Mouse (Mus musculus) limb, embryonic 14.5 days (tissue): ENCODE measurements around the gene Olfr943. TPM values are rescaled to one million over a fixed set of nuclear protein-coding genes. Genes with fewer than 3 reads are reported as not detected.

Experiments
- ATAC-seq: fragments of 200-750 bp; cut with Nextera tagmentation; 2 replicates; pipeline ENCODE4 v1.8.0; 2017; ENCODE audit warnings: low read depth, moderate number of reproducible peaks, moderate TSS enrichment; ENCODE audit not compliant: low FRiP score
- DNase-seq: peaks from one replicate; pipeline ENCODE4 v3.0.0-alpha.2; 2015; ENCODE audit warnings: low spot score
- H3K27ac ChIP-seq: fragments of 300-500 bp; sonication (generic); replicated peaks from 2 replicates; pipeline ENCODE4 v1.5.1; 2014; ENCODE audit warnings: low read depth, mild to moderate bottlenecking, low read length, moderate library complexity, mixed read lengths
- H3K27me3 ChIP-seq: fragments of 300-500 bp; sonication (generic); 2 replicates; pipeline ENCODE4 v1.6.1; 2014; ENCODE audit warnings: low read length, mixed read lengths; ENCODE audit not compliant: control insufficient read depth, insufficient read depth
- H3K36me3 ChIP-seq: fragments of 300-500 bp; sonication (generic); 2 replicates; pipeline ENCODE4 v1.6.1; 2014; ENCODE audit warnings: mild to moderate bottlenecking, low read length, moderate library complexity, mixed read lengths; ENCODE audit not compliant: control insufficient read depth, insufficient read depth
- H3K4me1 ChIP-seq: fragments of 300-500 bp; sonication (generic); 2 replicates; pipeline ENCODE4 v1.6.1; 2014; ENCODE audit warnings: antibody characterized with exemption, low read length, mixed read lengths; ENCODE audit not compliant: control insufficient read depth, insufficient read depth
- H3K4me2 ChIP-seq: fragments of 300-500 bp; sonication (generic); replicated peaks from 2 replicates; pipeline ENCODE4 v1.6.1; 2014; ENCODE audit warnings: low read depth, mild to moderate bottlenecking, low read length, moderate library complexity; ENCODE audit not compliant: severe bottlenecking
- H3K4me3 ChIP-seq: fragments of 300-500 bp; sonication (generic); replicated peaks from 2 replicates; pipeline ENCODE4 v1.5.1; 2014; ENCODE audit warnings: low read length
- H3K9ac ChIP-seq: fragments of 300-500 bp; sonication (generic); 2 replicates; pipeline ENCODE4 v1.6.1; 2014; ENCODE audit warnings: mild to moderate bottlenecking, low read depth, low read length, moderate library complexity; ENCODE audit not compliant: severe bottlenecking
- H3K9me3 ChIP-seq: fragments of 300-500 bp; sonication (generic); 2 replicates; pipeline ENCODE4 v1.6.1; 2016; ENCODE audit warnings: low read length; ENCODE audit not compliant: control insufficient read depth
- POLR2A ChIP-seq: fragments of 200-500 bp; IDR thresholded peaks from 2 replicates; pipeline ENCODE4 v1.8.0; 2012; ENCODE audit warnings: inconsistent platforms, mild to moderate bottlenecking, moderate library complexity, borderline replicate concordance; ENCODE audit not compliant: insufficient read depth, insufficient read length; ENCODE audit errors: extremely low read depth
- WGBS: fragments of 180-500 bp; shearing (Covaris S2); extraction: QIAGEN DNeasy Blood & Tissue Kit; methylation state at CpG from one replicate; pipeline ENCODE4 v1.1.7; 2014; 5-methylcytosine and 5-hydroxymethylcytosine counted together
- polyA plus RNA-seq, 2 experiments: library from polyadenylated mRNA; depleted of rRNA in 1 of 2; stranded (reverse) in 1 of 2; unstranded in 1 of 2; fragments of >200 nt; fragmentation: Nextera tagmentation in 1 of 2; extraction: Ambion mirVana in 1 of 2; gene quantifications; 2 replicates each; pipeline versions ENCODE4 v1.2.1 to v1.2.3; 2012 to 2014

Olfr943 gene
- not detected in 2 replicates for polyA plus RNA-seq (2012; rRNA removed)
- not detected in 2 replicates for polyA plus RNA-seq (2014; fragmentation: Nextera tagmentation; extraction: Ambion mirVana)

GRCm38 (mm10) chr9:39166004-39166403 lies at the start of gene Olfr943:
Olfr943 (plus strand) TSS chr9:39166304.
- Histone ChIP-seq H3K9ac (no peak within 1 kb of the TSS), H3K4me1 (no peaks in the 10 kb centered on the region), H3K36me3 (no peaks in the 10 kb centered on the region), H3K27me3 (no peaks in the 10 kb centered on the region), H3K4me2 (no peak within 1 kb of the TSS), H3K4me3 (no peak within 1 kb of the TSS), H3K27ac (no peak within 1 kb of the TSS), H3K9me3 (no peaks in the 10 kb centered on the region)
- no peak for TF ChIP-seq POLR2A
- ATAC-seq (no peak), DNase-seq (no peak)
- WGBS, result 92% methylated on average over 5 of the region's 5 CpGs

DNA sequence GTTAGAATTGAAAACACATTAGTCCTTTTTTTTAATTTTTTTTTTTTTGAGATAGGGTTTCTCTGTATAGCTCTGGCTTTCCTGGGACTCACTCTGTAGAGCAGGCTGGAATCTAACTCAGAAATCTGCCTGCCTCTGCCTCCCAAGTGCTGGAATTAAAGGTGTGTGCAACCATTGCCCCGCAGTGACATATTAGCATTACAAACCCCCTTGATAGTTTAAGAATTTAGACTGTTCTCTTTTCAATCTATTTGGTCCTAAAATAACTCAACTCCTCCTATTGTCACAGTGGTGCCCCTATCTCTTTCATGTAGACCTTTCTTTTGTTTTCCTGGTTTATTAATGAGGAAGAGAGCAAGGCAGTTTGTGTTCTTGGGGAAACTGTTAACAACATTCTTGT lies 38.8 kb upstream of the Olfr943 start:
- ATAC-seq (no peak), DNase-seq (no peak)
- H3K27me3 ChIP-seq, result no peaks in the 10 kb centered on the region
- H3K9ac ChIP-seq, result no peak overlapping the region
- 91% methylated on average over 1 of the region's 1 CpGs for WGBS
- no peak overlapping the region for H3K27ac ChIP-seq
- no peaks in the 10 kb centered on the region for H3K36me3 ChIP-seq
- no peak for TF ChIP-seq POLR2A
- no peak overlapping the region for H3K4me3 ChIP-seq
- no peaks in the 10 kb centered on the region for H3K9me3 ChIP-seq
- no peak overlapping the region for H3K4me2 ChIP-seq
- no peaks in the 10 kb centered on the region for H3K4me1 ChIP-seq

GRCm38 (mm10) chr9:39127831-39128230 lies 38.3 kb upstream of the Olfr943 start, which contains the start of gene Olfr27:
Olfr27 (plus strand) TSS chr9:39128131.
- no peak within 1 kb of the TSS for H3K27ac ChIP-seq
- H3K9me3 ChIP-seq, result no peaks in the 10 kb centered on the region
- H3K4me3 ChIP-seq, result no peak within 1 kb of the TSS
- no peak for DNase-seq
- no peak for TF ChIP-seq POLR2A
- no peaks in the 10 kb centered on the region for H3K4me1 ChIP-seq
- H3K27me3 ChIP-seq, result no peaks in the 10 kb centered on the region
- no peak within 1 kb of the TSS for H3K4me2 ChIP-seq
- H3K36me3 ChIP-seq, result no peaks in the 10 kb centered on the region
- no peak within 1 kb of the TSS for H3K9ac ChIP-seq
- no peak for ATAC-seq

- H3K4me3 ChIP-seq, result no peak overlapping the region
- H3K4me1 ChIP-seq, result no peaks in the 10 kb centered on the region
- ATAC-seq (no peak), DNase-seq (no peak)
- no peak for TF ChIP-seq POLR2A
- no peaks in the 10 kb centered on the region for H3K9me3 ChIP-seq
- H3K27me3 ChIP-seq, result no peaks in the 10 kb centered on the region
- H3K27ac ChIP-seq, result no peak overlapping the region
- H3K36me3 ChIP-seq, result no peaks in the 10 kb centered on the region
- H3K9ac ChIP-seq, result no peak overlapping the region
- 56% methylated on average over 1 of the region's 1 CpGs for WGBS
- H3K4me2 ChIP-seq, result no peak overlapping the region
Measured at GRCm38 (mm10) chr9:39152401-39152800, 13.7 kb upstream of the Olfr943 start.

DNA sequence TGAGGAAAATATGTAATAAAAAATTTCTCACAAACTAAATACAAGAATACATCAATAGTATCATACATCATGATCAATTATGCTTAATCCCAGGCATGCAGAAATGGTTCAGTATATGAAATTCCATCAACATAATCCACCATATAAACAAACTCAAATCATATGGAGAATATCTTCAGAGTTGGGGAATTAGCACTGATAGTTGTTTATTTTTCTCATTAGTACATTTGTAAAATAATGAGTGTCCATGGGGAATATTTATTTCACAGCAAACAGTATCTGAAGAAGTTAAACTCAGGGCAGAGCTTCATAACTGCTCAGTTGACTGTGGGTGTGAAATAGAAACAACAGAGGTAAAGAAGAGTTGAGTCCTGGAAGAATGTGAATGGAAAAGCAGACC lies 35.5 kb downstream of the Olfr943 start, which contains the start of gene Olfr944:
Gene Olfr944, plus strand, starts transcription at position 301 of the 400 bp plus-strand sequence.
- H3K4me2 ChIP-seq, result no peak within 1 kb of the TSS
- DNase-seq (no peak), ATAC-seq (no peak)
- no peak within 1 kb of the TSS for H3K4me3 ChIP-seq
- H3K9ac ChIP-seq, result no peak within 1 kb of the TSS
- TF ChIP-seq POLR2A, result no peak
- no peaks in the 10 kb centered on the region for H3K27me3 ChIP-seq
- H3K36me3 ChIP-seq, result no peaks in the 10 kb centered on the region
- no peaks in the 10 kb centered on the region for H3K9me3 ChIP-seq
- H3K27ac ChIP-seq, result no peak within 1 kb of the TSS
- no peaks in the 10 kb centered on the region for H3K4me1 ChIP-seq

Other genes starting within 250 kb of the Olfr943 start
- gene Olfr930, start 236.5 kb upstream of the Olfr943 start, polyA plus RNA-seq (2012; rRNA removed), result not detected in 2 replicates
- not detected in 2 replicates for gene Olfr930, start 236.5 kb upstream of the Olfr943 start, polyA plus RNA-seq (2014; fragmentation: Nextera tagmentation; extraction: Ambion mirVana)
- not detected in 2 replicates for gene Olfr933, start 194.0 kb upstream of the Olfr943 start, polyA plus RNA-seq (2012; rRNA removed)
- not detected in 2 replicates for gene Olfr933, start 194.0 kb upstream of the Olfr943 start, polyA plus RNA-seq (2014; fragmentation: Nextera tagmentation; extraction: Ambion mirVana)
- not detected in 2 replicates for gene Olfr934, start 178.0 kb upstream of the Olfr943 start, polyA plus RNA-seq (2012; rRNA removed)
- gene Olfr934, start 178.0 kb upstream of the Olfr943 start, polyA plus RNA-seq (2014; fragmentation: Nextera tagmentation; extraction: Ambion mirVana), result not detected in 2 replicates
- not detected in 2 replicates for gene Olfr935, start 166.6 kb upstream of the Olfr943 start, polyA plus RNA-seq (2012; rRNA removed)
- gene Olfr935, start 166.6 kb upstream of the Olfr943 start, polyA plus RNA-seq (2014; fragmentation: Nextera tagmentation; extraction: Ambion mirVana), result not detected in 2 replicates
- not detected in 2 replicates for gene Olfr146, start 142.9 kb upstream of the Olfr943 start, polyA plus RNA-seq (2012; rRNA removed)
- not detected in 2 replicates for gene Olfr146, start 142.9 kb upstream of the Olfr943 start, polyA plus RNA-seq (2014; fragmentation: Nextera tagmentation; extraction: Ambion mirVana)
- not detected in 2 replicates for gene Olfr937, start 101.4 kb upstream of the Olfr943 start, polyA plus RNA-seq (2012; rRNA removed)
- gene Olfr937, start 101.4 kb upstream of the Olfr943 start, polyA plus RNA-seq (2014; fragmentation: Nextera tagmentation; extraction: Ambion mirVana), result not detected in 2 replicates
- not detected in 2 replicates for gene Olfr938, start 87.4 kb upstream of the Olfr943 start, polyA plus RNA-seq (2012; rRNA removed)
- not detected in 2 replicates for gene Olfr938, start 87.4 kb upstream of the Olfr943 start, polyA plus RNA-seq (2014; fragmentation: Nextera tagmentation; extraction: Ambion mirVana)
- not detected in 2 replicates for gene Olfr27, start 38.2 kb upstream of the Olfr943 start, polyA plus RNA-seq (2012; rRNA removed)
- not detected in 2 replicates for gene Olfr27, start 38.2 kb upstream of the Olfr943 start, polyA plus RNA-seq (2014; fragmentation: Nextera tagmentation; extraction: Ambion mirVana)
- gene Olfr944, start 35.6 kb downstream of the Olfr943 start, polyA plus RNA-seq (2012; rRNA removed), result not detected in 2 replicates
- gene Olfr944, start 35.6 kb downstream of the Olfr943 start, polyA plus RNA-seq (2014; fragmentation: Nextera tagmentation; extraction: Ambion mirVana), result not detected in 2 replicates
- gene Olfr1537, start 83.7 kb downstream of the Olfr943 start, polyA plus RNA-seq (2012; rRNA removed), result not detected in 2 replicates
- gene Olfr1537, start 83.7 kb downstream of the Olfr943 start, polyA plus RNA-seq (2014; fragmentation: Nextera tagmentation; extraction: Ambion mirVana), result not detected in 2 replicates
- not detected in 2 replicates for gene Olfr945, start 110.5 kb downstream of the Olfr943 start, polyA plus RNA-seq (2012; rRNA removed)
- gene Olfr945, start 110.5 kb downstream of the Olfr943 start, polyA plus RNA-seq (2014; fragmentation: Nextera tagmentation; extraction: Ambion mirVana), result not detected in 2 replicates
- not detected in 2 replicates for gene Olfr948, start 159.7 kb downstream of the Olfr943 start, polyA plus RNA-seq (2012; rRNA removed)
- not detected in 2 replicates for gene Olfr948, start 159.7 kb downstream of the Olfr943 start, polyA plus RNA-seq (2014; fragmentation: Nextera tagmentation; extraction: Ambion mirVana)
- not detected in 2 replicates for gene Olfr951, start 221.1 kb downstream of the Olfr943 start, polyA plus RNA-seq (2012; rRNA removed)
- gene Olfr951, start 221.1 kb downstream of the Olfr943 start, polyA plus RNA-seq (2014; fragmentation: Nextera tagmentation; extraction: Ambion mirVana), result not detected in 2 replicates